Mouse (Mus musculus) heart, embryonic 11.5 days (tissue): ENCODE results near the gene Nup37. TPM values are rescaled to one million over a fixed set of nuclear protein-coding genes. Genes with fewer than 3 reads are reported as not detected.

ENCODE experiments used
- ATAC-seq: fragments of 200-750 bp; cut with Nextera tagmentation; replicated peaks from 2 replicates; pipeline ENCODE4 v1.8.0; 2017; ENCODE audit warnings: moderate library complexity; ENCODE audit not compliant: insufficient number of reproducible peaks, low FRiP score, low TSS enrichment
- H3K27ac ChIP-seq: fragments of 300-500 bp; sonication (generic); 2 replicates; pipeline ENCODE4 v1.5.1; 2014; ENCODE audit warnings: mild to moderate bottlenecking, low read depth, low read length
- H3K27me3 ChIP-seq: fragments of 300-500 bp; sonication (generic); 2 replicates; pipeline ENCODE4 v1.6.1; 2014; ENCODE audit warnings: mild to moderate bottlenecking, low read length, mixed read lengths; ENCODE audit not compliant: control insufficient read depth, insufficient read depth
- H3K36me3 ChIP-seq: fragments of 300-500 bp; sonication (generic); 2 replicates; pipeline ENCODE4 v1.6.1; 2014; ENCODE audit warnings: mild to moderate bottlenecking, low read length, moderate library complexity, mixed read lengths; ENCODE audit not compliant: control insufficient read depth, insufficient read depth
- H3K4me1 ChIP-seq: fragments of 300-500 bp; sonication (generic); 2 replicates; pipeline ENCODE4 v1.6.1; 2014; ENCODE audit warnings: low read length; ENCODE audit not compliant: control insufficient read depth, insufficient read depth
- H3K4me2 ChIP-seq: fragments of 300-500 bp; sonication (generic); 2 replicates; pipeline ENCODE4 v1.6.1; 2014; ENCODE audit warnings: mild to moderate bottlenecking, moderate library complexity
- H3K4me3 ChIP-seq: fragments of 300-500 bp; sonication (generic); 2 replicates; pipeline ENCODE4 v1.5.1; 2014; ENCODE audit warnings: low read depth, low read length
- H3K9ac ChIP-seq: fragments of 300-500 bp; sonication (generic); 2 replicates; pipeline ENCODE4 v1.6.1; 2014; ENCODE audit warnings: mild to moderate bottlenecking, low read depth, low read length, moderate library complexity
- H3K9me3 ChIP-seq: fragments of 300-500 bp; sonication (generic); replicated peaks from 2 replicates; pipeline ENCODE4 v1.6.1; 2016; ENCODE audit warnings: low read length; ENCODE audit not compliant: control insufficient read depth
- WGBS: fragments of 180-500 bp; shearing (Covaris S2); extraction: QIAGEN DNeasy Blood & Tissue Kit; methylation state at CpG from one replicate; pipeline ENCODE4 v1.1.7; 2014; ENCODE audit not compliant: insufficient replicate concordance; 5-methylcytosine and 5-hydroxymethylcytosine counted together
- polyA plus RNA-seq: library from polyadenylated mRNA; unstranded; fragments of >200 nt; fragmentation: Nextera tagmentation; extraction: Ambion mirVana; gene quantifications from 2 replicates; pipeline ENCODE4 v1.2.1, GENCODE M21; 2014

Gene Nup37
- polyA plus RNA-seq, 1 experiment from 2014 or later = 44.2 TPM

DNA sequence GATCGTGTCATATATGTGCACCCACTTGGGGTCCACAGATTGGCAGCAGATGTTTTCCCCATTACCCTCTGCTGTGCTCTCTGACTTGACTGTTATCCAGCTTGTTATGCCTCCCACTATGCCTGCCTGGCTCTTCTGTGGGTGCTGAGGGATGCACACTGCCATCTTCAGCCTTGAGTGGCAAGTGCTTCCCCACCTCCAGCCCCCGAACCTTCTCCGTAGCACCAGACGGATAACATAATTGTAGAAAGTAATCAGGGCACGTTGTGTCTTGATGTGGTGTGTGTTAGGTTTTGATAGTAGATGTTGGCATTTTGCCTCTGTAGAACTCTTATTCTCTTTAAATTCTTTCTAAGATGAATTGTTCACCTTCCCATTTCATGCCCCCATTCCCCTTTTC is 65.9 kb downstream of the Nup37 start:
- 97% methylated on average over 5 of the region's 5 CpGs for WGBS
- no peak for ATAC-seq
- no peaks in the 10 kb centered on the region for H3K4me1 ChIP-seq
- H3K27me3 ChIP-seq = no peaks in the 10 kb centered on the region
- H3K4me3 ChIP-seq = no peak overlapping the region
- H3K27ac ChIP-seq = no peak overlapping the region
- no peaks in the 10 kb centered on the region for H3K9me3 ChIP-seq
- H3K9ac ChIP-seq = no peak overlapping the region
- no peak overlapping the region for H3K4me2 ChIP-seq
- no peaks in the 10 kb centered on the region for H3K36me3 ChIP-seq

DNA sequence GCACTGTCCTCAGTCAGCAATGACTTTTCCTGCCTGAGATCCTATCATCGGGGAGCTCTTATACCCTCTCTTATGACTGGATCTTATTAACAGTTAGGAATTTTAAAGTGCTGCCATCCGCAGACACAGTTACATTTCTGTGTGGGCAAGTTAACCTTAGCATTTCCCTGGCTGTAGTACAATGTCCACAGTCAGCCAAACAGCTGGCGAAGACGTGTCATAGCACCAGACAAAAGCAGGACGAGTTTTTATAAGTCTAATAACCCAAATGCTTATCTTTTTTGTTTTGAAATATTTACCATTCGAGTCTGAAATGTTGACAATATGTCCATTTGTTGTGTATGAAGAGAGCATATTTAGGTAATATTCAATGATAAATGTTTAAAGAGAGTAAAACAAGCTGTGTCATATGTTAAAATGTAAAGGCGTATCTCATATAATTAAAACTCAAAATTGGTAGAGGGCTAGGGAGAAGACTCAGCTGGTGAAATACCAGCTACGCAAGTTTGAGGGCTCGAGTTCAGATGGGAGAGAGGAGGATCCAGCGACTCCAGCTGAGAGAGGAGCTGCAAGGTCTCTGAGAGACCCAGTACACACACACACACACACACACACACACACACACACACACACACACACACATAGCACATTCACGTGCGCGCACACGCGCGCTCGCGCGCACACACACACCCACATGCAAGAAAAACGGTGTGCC is 68.2 kb downstream of the Nup37 start:
- no peaks in the 10 kb centered on the region for H3K36me3 ChIP-seq
- H3K9me3 ChIP-seq = no peaks in the 10 kb centered on the region
- H3K4me3 ChIP-seq = no peak overlapping the region
- H3K27me3 ChIP-seq = no peaks in the 10 kb centered on the region
- 91% methylated on average over 20 of the region's 20 CpGs for WGBS
- H3K4me1 ChIP-seq = no peaks in the 10 kb centered on the region
- no peak for ATAC-seq
- no peak overlapping the region for H3K27ac ChIP-seq
- no peak overlapping the region for H3K9ac ChIP-seq
- no peak overlapping the region for H3K4me2 ChIP-seq

DNA sequence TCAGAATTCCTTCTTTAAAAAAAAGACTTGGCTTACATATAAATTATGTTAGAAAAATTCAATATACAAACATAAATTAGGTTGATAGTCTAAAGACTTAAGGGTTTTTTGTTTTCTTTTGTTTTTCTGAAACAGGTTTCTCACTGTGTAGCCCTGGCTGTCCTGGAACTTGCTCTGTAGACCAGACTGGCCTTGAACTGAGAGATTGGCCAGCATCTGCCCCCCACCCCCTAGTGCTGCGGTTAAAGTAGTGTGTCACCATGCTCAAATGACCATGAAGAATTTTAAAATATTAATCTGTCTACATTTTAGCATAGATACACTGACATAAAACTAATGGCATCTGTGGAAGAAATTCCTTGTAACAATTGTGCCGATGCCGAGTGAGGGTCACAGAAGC is 71.4 kb downstream of the Nup37 start:
- H3K36me3 ChIP-seq = no peaks in the 10 kb centered on the region
- H3K27ac ChIP-seq = no peak overlapping the region
- H3K9me3 ChIP-seq = no peaks in the 10 kb centered on the region
- no peak overlapping the region for H3K4me3 ChIP-seq
- no peak overlapping the region for H3K9ac ChIP-seq
- no peak for ATAC-seq
- H3K4me2 ChIP-seq = no peak overlapping the region
- no peaks in the 10 kb centered on the region for H3K4me1 ChIP-seq
- H3K27me3 ChIP-seq = no peaks in the 10 kb centered on the region
- 95% methylated on average over 3 of the region's 3 CpGs for WGBS

- no peak overlapping the region for H3K27ac ChIP-seq
- WGBS = 90% methylated on average over 5 of the region's 5 CpGs
- H3K9ac ChIP-seq = no peak overlapping the region
- H3K4me2 ChIP-seq = no peak overlapping the region
- H3K4me1 ChIP-seq = no peaks in the 10 kb centered on the region
- ATAC-seq = no peak
- no peaks in the 10 kb centered on the region for H3K27me3 ChIP-seq
- no peaks in the 10 kb centered on the region for H3K9me3 ChIP-seq
- no peak overlapping the region for H3K4me3 ChIP-seq
- 0 out of 2 replicates have a peak, but pooled peaks cover 2% of the 10 kb centered on the region for H3K36me3 ChIP-seq
Measured at GRCm38 (mm10) chr10:88221718-88222117, 74.9 kb downstream of the Nup37 start.

GRCm38 (mm10) chr10:88225421-88225820 is 78.6 kb downstream of the Nup37 start:
- Histone ChIP-seq H3K4me2 (no peak overlapping the region), H3K4me1 (no peaks in the 10 kb centered on the region), H3K4me3 (no peak overlapping the region), H3K9me3 (no peaks in the 10 kb centered on the region), H3K9ac (no peak overlapping the region), H3K27ac (no peak overlapping the region), H3K36me3 (0 out of 2 replicates have a peak, but pooled peaks cover 2% of the 10 kb centered on the region), H3K27me3 (no peaks in the 10 kb centered on the region)
- WGBS = 86% methylated on average over 5 of the region's 5 CpGs
- no peak for ATAC-seq

GRCm38 (mm10) chr10:88227962-88228361 is 81.2 kb downstream of the Nup37 start:
- WGBS = 87% methylated on average over 2 of the region's 2 CpGs
- Histone ChIP-seq H3K4me2 (no peak overlapping the region), H3K36me3 (0 out of 2 replicates have a peak, but pooled peaks cover 2% of the 10 kb centered on the region), H3K4me1 (no peaks in the 10 kb centered on the region), H3K27me3 (no peaks in the 10 kb centered on the region), H3K9me3 (no peaks in the 10 kb centered on the region), H3K27ac (no peak overlapping the region), H3K4me3 (no peak overlapping the region), H3K9ac (no peak overlapping the region)
- ATAC-seq = no peak

Other genes with a start within 250 kb of the Nup37 start
- gene Pmch, start 55.9 kb upstream of the Nup37 start, polyA plus RNA-seq = 0.84 and 1.1 TPM in 2 replicates
- 14.8 and 15.1 TPM in 2 replicates for gene Parpbp, start 51 bp upstream of the Nup37 start, polyA plus RNA-seq
- gene Washc3, start 54.1 kb downstream of the Nup37 start, polyA plus RNA-seq = 49.3 and 53.4 TPM in 2 replicates
- 0.39 and 1.1 TPM in 2 replicates for gene Dram1, start 232.1 kb downstream of the Nup37 start, polyA plus RNA-seq
- 8.3 and 8.9 TPM in 2 replicates for gene Gnptab, start 232.1 kb downstream of the Nup37 start, polyA plus RNA-seq